Mouse (Mus musculus) adrenal gland, postnatal 0 days (tissue): ENCODE results near the gene Trim26. TPM values are rescaled to one million over a fixed set of nuclear protein-coding genes. Genes with fewer than 3 reads are reported as not detected.

Experiments
- polyA plus RNA-seq: library from polyadenylated mRNA; unstranded; fragments of >200 nt; fragmentation: Nextera tagmentation; extraction: Ambion mirVana; gene quantifications from 2 replicates; pipeline ENCODE4 v1.2.1, GENCODE M21; 2015

The Trim26 gene
- polyA plus RNA-seq, result 30.2 and 41.1 TPM in 2 replicates

DNA sequence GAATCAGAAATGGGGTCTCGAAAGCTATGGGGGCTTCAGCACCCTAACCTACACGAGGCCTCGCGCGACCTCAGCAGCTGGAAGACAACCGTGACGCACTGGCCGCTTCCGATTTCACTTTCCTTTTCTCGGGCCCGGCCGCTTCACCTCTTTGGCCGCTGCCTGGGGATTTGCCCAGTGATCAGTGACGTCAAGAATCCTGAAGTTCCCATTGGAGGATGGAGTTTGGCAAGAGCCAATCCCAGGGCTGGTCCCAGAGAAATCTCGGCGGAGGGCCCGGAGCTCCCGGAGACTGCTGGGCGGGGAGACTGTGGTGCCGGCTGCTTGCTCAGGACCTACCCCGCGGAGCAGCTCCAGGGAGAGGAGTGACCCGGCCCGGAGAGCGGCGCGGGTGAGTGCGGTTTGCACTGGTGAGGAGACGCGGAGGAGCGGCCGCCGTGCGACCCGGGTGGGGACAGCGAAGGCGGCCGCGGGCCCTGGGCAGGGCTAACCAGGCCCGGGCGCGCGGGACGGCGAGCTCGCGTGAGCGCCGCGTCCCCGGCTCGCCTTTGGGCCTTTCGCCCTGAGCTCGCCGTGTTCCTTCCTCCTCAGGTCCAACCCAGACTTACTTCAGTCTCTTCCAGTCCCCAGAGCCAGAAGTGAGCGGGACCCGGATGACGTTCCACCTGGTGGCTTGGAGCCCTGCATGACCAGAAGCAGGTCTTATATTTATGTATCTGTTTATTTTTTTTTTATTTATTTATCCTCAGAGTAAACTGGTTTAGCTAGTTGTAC, at the start of gene Trim26:
Trim26 (plus strand) TSS at position 261 of the 774 bp plus-strand sequence.

GRCm38 (mm10) chr17:36811871-36812270, 25.1 kb upstream of the Trim26 start, which contains the start of gene H2-M10.6:
H2-M10.6 (plus strand) TSS chr17:36812171.

DNA sequence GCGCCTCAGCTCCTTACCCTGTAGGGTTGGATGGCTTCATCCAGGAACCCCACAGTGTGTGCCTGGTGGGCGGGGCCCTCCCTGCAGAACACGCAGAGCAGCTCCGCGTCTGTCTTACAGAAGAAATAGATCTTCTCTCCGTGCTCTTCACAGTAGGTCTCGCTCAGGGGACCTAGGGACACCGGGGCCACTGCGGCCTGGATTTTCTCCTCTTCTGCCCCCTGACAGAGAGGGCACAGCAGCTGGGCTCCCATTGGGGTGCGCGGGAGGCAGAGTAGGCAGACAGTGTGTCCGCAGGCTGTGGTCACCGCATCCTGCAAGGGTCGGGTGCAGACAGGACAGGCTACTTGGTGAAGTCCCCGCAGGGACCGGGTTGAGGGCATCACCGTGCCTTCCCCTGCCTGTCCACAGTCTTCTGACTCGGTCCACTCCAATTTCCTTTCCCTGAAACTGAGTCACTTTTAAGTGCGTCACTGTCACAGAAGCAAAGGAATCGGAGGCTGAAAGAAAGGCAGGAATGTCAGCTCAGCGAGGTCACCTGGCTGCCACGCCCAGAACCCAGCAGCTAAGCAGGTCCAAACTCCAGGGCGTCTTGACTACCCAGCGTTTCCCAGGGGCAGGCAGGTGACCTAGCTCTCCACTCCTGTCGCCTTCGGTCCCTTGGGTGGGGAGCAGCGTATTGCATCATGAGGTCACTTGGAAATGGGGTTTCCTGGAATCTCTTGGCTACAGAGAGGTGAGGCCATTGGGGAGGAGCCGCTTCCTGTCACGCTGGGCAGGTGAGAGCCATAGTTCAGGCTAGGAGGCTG, 30.0 kb downstream of the Trim26 start, which contains the start of gene Trim15:
Trim15 (minus strand) TSS at position 492 of the 809 bp plus-strand sequence.

DNA sequence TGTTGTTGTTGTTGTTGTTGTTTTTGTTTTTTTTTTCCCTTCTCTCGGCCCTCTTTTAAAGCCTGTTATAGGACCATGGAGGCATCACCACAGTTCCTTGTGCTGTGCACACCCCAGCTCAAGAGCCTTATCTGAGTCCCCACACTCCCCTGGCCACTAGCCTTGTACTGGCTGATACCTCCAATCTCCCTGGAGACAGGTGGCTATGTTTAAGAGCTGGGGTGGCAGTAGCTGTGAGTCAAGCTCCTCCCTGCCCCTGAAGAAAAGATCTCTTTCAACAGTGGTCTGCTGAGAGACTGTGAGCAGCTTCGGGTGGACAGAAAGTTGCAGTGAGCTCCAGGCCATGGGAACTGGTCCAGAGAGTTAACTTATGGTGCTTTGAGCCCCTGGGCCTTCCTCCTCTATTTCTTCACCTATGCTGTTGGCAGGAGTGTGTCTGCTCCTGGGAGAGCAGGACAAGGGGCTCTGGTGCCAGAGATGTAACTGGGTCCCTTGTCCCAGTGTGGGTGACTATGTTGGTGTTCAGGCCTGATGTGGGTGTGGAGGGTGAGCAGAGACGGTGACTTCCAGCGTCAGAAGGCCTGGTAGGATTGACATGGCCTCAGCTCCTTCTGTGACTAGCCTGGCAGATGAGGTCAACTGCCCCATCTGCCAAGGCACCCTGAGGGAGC, 32.5 kb downstream of the Trim26 start, which contains the start of gene Trim10:
Trim10 (plus strand) TSS at position 291 of the 671 bp plus-strand sequence.

GRCm38 (mm10) chr17:36890073-36890903, 53.4 kb downstream of the Trim26 start, which contains the start of gene Trim40:
Trim40 (minus strand) TSS chr17:36890123.

DNA sequence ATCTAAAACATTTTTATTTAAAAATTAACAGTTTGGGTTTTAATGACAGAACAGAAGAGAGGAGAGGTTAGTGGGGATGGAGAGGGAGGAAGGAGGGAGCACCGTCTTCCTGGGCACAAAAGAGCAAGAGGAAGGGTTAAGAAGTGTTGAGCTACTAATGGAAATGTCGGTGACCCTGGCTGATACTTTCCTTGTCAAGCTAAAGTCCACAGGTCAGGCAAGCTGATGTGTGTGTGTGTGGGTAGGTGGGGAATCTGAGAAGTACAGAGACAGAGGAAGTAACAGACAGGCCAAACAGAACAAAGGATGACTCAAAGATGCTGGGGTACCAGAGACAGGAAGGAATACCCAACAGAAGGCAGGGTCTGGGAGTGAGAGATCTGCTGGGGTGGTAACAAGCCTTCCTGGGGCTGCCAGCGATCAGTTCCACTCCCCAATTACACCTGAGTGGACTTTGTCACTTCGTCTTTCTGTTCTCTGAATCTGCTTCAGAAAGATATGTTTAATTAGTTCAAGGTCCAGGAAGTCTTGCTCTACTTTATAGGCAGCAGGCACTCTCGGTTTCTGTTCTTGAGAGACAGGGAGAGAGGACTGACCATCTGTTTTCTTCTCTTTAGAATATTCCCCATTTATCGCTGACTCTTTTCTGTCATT, 60.7 kb downstream of the Trim26 start, which contains the start of gene Trim31:
Trim31 (plus strand) TSS at position 567 of the 654 bp plus-strand sequence.

Other genes with a start within 250 kb of the Trim26 start
- gene H2-M9, start 194.5 kb upstream of the Trim26 start, polyA plus RNA-seq, result not detected in 2 replicates
- not detected in 2 replicates for gene H2-M1, start 164.9 kb upstream of the Trim26 start, polyA plus RNA-seq
- not detected in 2 replicates for gene H2-M10.5, start 64.2 kb upstream of the Trim26 start, polyA plus RNA-seq
- gene H2-M10.6, start 25.0 kb upstream of the Trim26 start, polyA plus RNA-seq, result not detected in 2 replicates
- gene Trim15, start 30.1 kb downstream of the Trim26 start, polyA plus RNA-seq, result 0.09 TPM in 1 of 2 replicates, not detected in the other
- 5.5 and 5.9 TPM in 2 replicates for gene Trim10, start 32.4 kb downstream of the Trim26 start, polyA plus RNA-seq
- gene Trim40, start 53.0 kb downstream of the Trim26 start, polyA plus RNA-seq, result not detected in 2 replicates
- not detected in 2 replicates for gene Trim31, start 61.0 kb downstream of the Trim26 start, polyA plus RNA-seq
- 0.44 and 0.91 TPM in 2 replicates for gene Rnf39, start 105.8 kb downstream of the Trim26 start, polyA plus RNA-seq
- 115 and 189 TPM in 2 replicates for gene Ppp1r11, start 114.6 kb downstream of the Trim26 start, polyA plus RNA-seq
- 64.6 and 73.7 TPM in 2 replicates for gene Znrd1, start 121.4 kb downstream of the Trim26 start, polyA plus RNA-seq
- 6.8 and 8.3 TPM in 2 replicates for gene Znrd1as, start 121.5 kb downstream of the Trim26 start, polyA plus RNA-seq
- not detected in 2 replicates for gene 2410137M14Rik, start 144.1 kb downstream of the Trim26 start, polyA plus RNA-seq
- 0.12 TPM in 1 of 2 replicates, not detected in the other for gene H2-M5, start 152.4 kb downstream of the Trim26 start, polyA plus RNA-seq
- 14.6 and 21.4 TPM in 2 replicates for gene Zfp57, start 164.0 kb downstream of the Trim26 start, polyA plus RNA-seq
- 0.06 TPM in 1 of 2 replicates, not detected in the other for gene Mog, start 186.3 kb downstream of the Trim26 start, polyA plus RNA-seq
- gene Gabbr1, start 208.8 kb downstream of the Trim26 start, polyA plus RNA-seq, result 10.0 and 17.7 TPM in 2 replicates